Mouse (Mus musculus) cerebral cortex, adult 2 months (tissue): ENCODE results near the gene Fsd1l.

Experiments used
- WGBS: fragments of 180-500 bp; shearing (Covaris S2); methylation state at CpG from one replicate; pipeline ENCODE4 v1.1.7; 2018; 5-methylcytosine and 5-hydroxymethylcytosine counted together

Fsd1l gene

GRCm38 (mm10) chr4:53631316-53632010 lies at the start of gene Fsd1l:
Gene Fsd1l, plus strand, starts transcription at chr4:53631471.
- WGBS = under 1% methylated on average over 68 of the region's 88 CpGs

GRCm38 (mm10) chr4:53588936-53589335 lies 42.3 kb upstream of the Fsd1l start:
- WGBS = 94% methylated on average over 1 of the region's 1 CpGs

- WGBS = 92% methylated on average over 4 of the region's 4 CpGs
These were observed 41.8 kb upstream of the Fsd1l start for GRCm38 (mm10) chr4:53589466-53589865.

- 87% methylated on average over 4 of the region's 4 CpGs for WGBS
These were observed 41.1 kb upstream of the Fsd1l start for GRCm38 (mm10) chr4:53590163-53590562.

- WGBS = 92% methylated on average over 7 of the region's 7 CpGs
These were observed 40.4 kb upstream of the Fsd1l start for GRCm38 (mm10) chr4:53590691-53591447.

- WGBS = 69% methylated on average over 11 of the region's 11 CpGs
These were observed 39.7 kb upstream of the Fsd1l start for GRCm38 (mm10) chr4:53591536-53591935.

- 55% methylated on average over 8 of the region's 8 CpGs for WGBS
These were observed 39.3 kb upstream of the Fsd1l start for GRCm38 (mm10) chr4:53591941-53592340.

GRCm38 (mm10) chr4:53592386-53592785 lies 38.9 kb upstream of the Fsd1l start:
- 77% methylated on average over 9 of the region's 9 CpGs for WGBS

GRCm38 (mm10) chr4:53594204-53594603 lies 37.1 kb upstream of the Fsd1l start:
- 17% methylated on average over 4 of the region's 4 CpGs for WGBS

- 76% methylated on average over 12 of the region's 12 CpGs for WGBS
These were observed 35.8 kb upstream of the Fsd1l start for GRCm38 (mm10) chr4:53595246-53596062.

GRCm38 (mm10) chr4:53596063-53596895 lies 35.0 kb upstream of the Fsd1l start:
- 67% methylated on average over 15 of the region's 15 CpGs for WGBS

GRCm38 (mm10) chr4:53600462-53600861 lies 30.8 kb upstream of the Fsd1l start:
- 34% methylated on average over 6 of the region's 6 CpGs for WGBS

- WGBS = 83% methylated on average over 5 of the region's 5 CpGs
These were observed 16.6 kb upstream of the Fsd1l start for GRCm38 (mm10) chr4:53614576-53615225.

- 52% methylated on average over 3 of the region's 3 CpGs for WGBS
These were observed 13.3 kb upstream of the Fsd1l start for GRCm38 (mm10) chr4:53617968-53618367.

GRCm38 (mm10) chr4:53620104-53620503 lies 11.2 kb upstream of the Fsd1l start:
- WGBS = 89% methylated on average over 6 of the region's 6 CpGs

GRCm38 (mm10) chr4:53621084-53621483 lies 10.2 kb upstream of the Fsd1l start:
- 87% methylated on average over 6 of the region's 6 CpGs for WGBS

- WGBS = 86% methylated on average over 5 of the region's 5 CpGs
These were observed 9.8 kb upstream of the Fsd1l start for GRCm38 (mm10) chr4:53621490-53621889.

GRCm38 (mm10) chr4:53623711-53624110 lies 7.6 kb upstream of the Fsd1l start:
- 66% methylated on average over 1 of the region's 1 CpGs for WGBS

- 34% methylated on average over 4 of the region's 4 CpGs for WGBS
These were observed 6.5 kb upstream of the Fsd1l start for GRCm38 (mm10) chr4:53624816-53625215.

- whole genome bisulfite sequencing = 50% methylated on average over 3 of the region's 3 CpGs
These were observed 6.0 kb upstream of the Fsd1l start for GRCm38 (mm10) chr4:53625263-53625662.

- WGBS = 54% methylated on average over 4 of the region's 4 CpGs
These were observed 2.3 kb upstream of the Fsd1l start for GRCm38 (mm10) chr4:53628924-53629323.
